Mouse (Mus musculus) intestine, embryonic 15.5 days (tissue): Measurements from ENCODE around the gene Adamtsl4. TPM values are rescaled to one million over a fixed set of nuclear protein-coding genes. Genes with fewer than 3 reads are reported as not detected.
"Not testable (repeated sequence)": the region's sequence is repeated elsewhere in the genome, so short reads cannot be mapped to it uniquely, and the experiment has no call there.

Source experiments
- ATAC-seq: fragments of 200-750 bp; cut with Nextera tagmentation; 2 replicates; pipeline ENCODE4 v1.8.0; 2017; ENCODE audit warnings: moderate TSS enrichment, moderate library complexity
- H3K27ac ChIP-seq: fragments of 300-500 bp; sonication (generic); 2 replicates; pipeline ENCODE4 v1.5.1; 2015; ENCODE audit warnings: mild to moderate bottlenecking, inconsistent platforms
- H3K27me3 ChIP-seq: fragments of 300-500 bp; sonication (generic); replicated peaks from 2 replicates; pipeline ENCODE4 v1.6.1; 2015; ENCODE audit warnings: inconsistent platforms
- H3K36me3 ChIP-seq: fragments of 300-500 bp; sonication (generic); 2 replicates; pipeline ENCODE4 v1.6.1; 2015; ENCODE audit warnings: inconsistent platforms
- H3K4me1 ChIP-seq: fragments of 300-500 bp; sonication (generic); replicated peaks from 2 replicates; pipeline ENCODE4 v1.6.1; 2015; ENCODE audit warnings: inconsistent platforms
- H3K4me2 ChIP-seq: fragments of 300-500 bp; sonication (generic); replicated peaks from 2 replicates; pipeline ENCODE4 v1.6.1; 2015; ENCODE audit warnings: mild to moderate bottlenecking, inconsistent platforms
- H3K4me3 ChIP-seq: fragments of 300-500 bp; sonication (generic); replicated peaks from 2 replicates; pipeline ENCODE4 v1.5.1; 2015; ENCODE audit warnings: inconsistent platforms
- H3K9ac ChIP-seq: fragments of 300-500 bp; sonication (generic); 2 replicates; pipeline ENCODE4 v1.6.1; 2015; ENCODE audit warnings: inconsistent platforms
- H3K9me3 ChIP-seq: fragments of 300-500 bp; sonication (generic); 2 replicates; pipeline ENCODE4 v1.6.1; 2016; ENCODE audit warnings: inconsistent platforms
- WGBS: fragments of 180-500 bp; shearing (Covaris S2); methylation state at CpG from one replicate; pipeline ENCODE4 v1.1.7; 2015; 5-methylcytosine and 5-hydroxymethylcytosine counted together
- polyA plus RNA-seq: library from polyadenylated mRNA; unstranded; fragments of >200 nt; fragmentation: Nextera tagmentation; extraction: Ambion mirVana; gene quantifications from 2 replicates; pipeline ENCODE4 v1.2.1, GENCODE M21; 2015

Gene Adamtsl4
- polyA plus RNA-seq, 1 experiment from 2014 or later: 2.3 TPM

GRCm38 (mm10) chr3:95672861-95673706 is 14.6 kb downstream of the Adamtsl4 start:
- peaks cover 57% of the 10 kb centered on the region for H3K4me1 ChIP-seq
- no peaks in the 10 kb centered on the region for H3K9me3 ChIP-seq
- H3K27ac ChIP-seq: peak overlapping the region; percentile 97
- 35% methylated on average over 10 of the region's 10 CpGs for WGBS
- peak overlapping the region; percentile 26 for H3K9ac ChIP-seq
- peak overlapping the region; percentile 37 for H3K4me2 ChIP-seq
- no peak overlapping the region for H3K4me3 ChIP-seq
- H3K36me3 ChIP-seq: no peaks in the 10 kb centered on the region
- ATAC-seq: no peak
- no peaks in the 10 kb centered on the region for H3K27me3 ChIP-seq

GRCm38 (mm10) chr3:95672461-95672860 is 15.3 kb downstream of the Adamtsl4 start:
- Histone ChIP-seq H3K36me3 (no peaks in the 10 kb centered on the region), H3K9ac (no peak overlapping the region), H3K4me3 (no peak overlapping the region), H3K27ac (peak overlapping the region; percentile 97), H3K9me3 (no peaks in the 10 kb centered on the region), H3K27me3 (no peaks in the 10 kb centered on the region), H3K4me1 (peaks cover 63% of the 10 kb centered on the region), H3K4me2 (no peak overlapping the region)
- 42% methylated on average over 3 of the region's 3 CpGs for WGBS
- no peak for ATAC-seq

DNA sequence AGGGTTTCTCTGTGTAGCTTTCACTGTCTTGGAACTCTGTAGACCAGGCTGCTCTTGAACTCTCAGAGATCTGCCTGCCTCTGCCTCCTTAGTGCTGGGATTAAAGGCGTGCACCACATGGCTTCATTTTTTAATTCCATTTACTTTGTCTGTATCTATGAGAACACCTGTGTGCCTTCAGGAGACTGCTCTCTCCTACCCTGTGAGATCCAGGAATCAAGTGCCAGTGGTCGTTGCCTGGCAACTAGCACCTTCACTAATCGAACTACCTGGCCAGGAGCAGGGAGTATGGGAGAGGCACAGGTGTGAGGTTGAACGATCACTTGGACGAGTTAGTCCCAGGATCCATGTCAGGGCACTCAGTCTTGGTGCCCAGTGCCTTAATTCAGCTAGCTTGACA is 16.5 kb downstream of the Adamtsl4 start:
- no peak overlapping the region for H3K4me2 ChIP-seq
- H3K27ac ChIP-seq: 0 out of 2 replicates have a peak overlapping the region, but pooled peaks have one; percentile 3
- 74% methylated on average over 5 of the region's 5 CpGs for WGBS
- no peaks in the 10 kb centered on the region for H3K27me3 ChIP-seq
- H3K36me3 ChIP-seq: no peaks in the 10 kb centered on the region
- H3K9ac ChIP-seq: no peak overlapping the region
- peaks cover 64% of the 10 kb centered on the region for H3K4me1 ChIP-seq
- H3K9me3 ChIP-seq: no peaks in the 10 kb centered on the region
- H3K4me3 ChIP-seq: no peak overlapping the region
- ATAC-seq: no peak

GRCm38 (mm10) chr3:95670419-95670818 is 17.3 kb downstream of the Adamtsl4 start:
- not testable (repeated sequence) for H3K27ac ChIP-seq, H3K36me3 ChIP-seq, H3K9me3 ChIP-seq, H3K4me3 ChIP-seq, ATAC-seq, H3K9ac ChIP-seq, H3K27me3 ChIP-seq, H3K4me2 ChIP-seq
- 94% methylated on average over 3 of the region's 3 CpGs for WGBS
- H3K4me1 ChIP-seq: peaks cover 61% of the 10 kb centered on the region

DNA sequence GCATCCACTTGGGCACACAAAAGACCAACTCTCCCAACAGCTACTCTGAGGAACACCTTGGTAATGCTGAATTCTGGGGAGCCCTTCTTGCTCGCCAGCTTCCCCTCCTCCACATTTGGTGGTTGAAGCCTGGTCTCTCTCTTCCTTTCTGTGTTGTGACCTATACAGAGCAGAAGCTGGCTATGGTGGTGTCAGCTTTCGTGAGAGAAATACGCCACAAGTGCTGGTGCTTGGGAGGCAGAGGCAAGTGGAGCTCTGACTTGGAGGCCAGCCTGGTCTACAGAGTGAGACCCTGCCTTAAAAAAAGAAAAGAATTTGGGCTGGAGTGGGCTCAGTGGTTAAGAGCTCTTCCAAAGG is 18.4 kb downstream of the Adamtsl4 start:
- H3K9ac ChIP-seq: no peak overlapping the region
- ATAC-seq: no peak
- H3K4me1 ChIP-seq: peaks cover 62% of the 10 kb centered on the region

GRCm38 (mm10) chr3:95668589-95669308 is 19.0 kb downstream of the Adamtsl4 start:
- Histone ChIP-seq H3K4me2 (no peak overlapping the region), H3K9ac (no peak overlapping the region)

More for the DNA sequence above, 18.4 kb downstream of the Adamtsl4 start:
- Histone ChIP-seq H3K27ac (peak overlapping the region; percentile 72; the same call in 1 of the 2 replicates), H3K4me2 (no peak overlapping the region), H3K9me3 (no peaks in the 10 kb centered on the region), H3K36me3 (no peaks in the 10 kb centered on the region; the same call in 1 of the 2 replicates), H3K4me3 (no peak overlapping the region), H3K27me3 (no peaks in the 10 kb centered on the region)
- WGBS: 86% methylated on average over 3 of the region's 3 CpGs

GRCm38 (mm10) chr3:95668026-95668425 is 19.7 kb downstream of the Adamtsl4 start:
- 14% methylated on average over 7 of the region's 7 CpGs for WGBS
- peak overlapping the region; percentile 72 for H3K27ac ChIP-seq

More at GRCm38 (mm10) chr3:95668589-95669308, 19.0 kb downstream of the Adamtsl4 start:
- Histone ChIP-seq H3K9me3 (no peaks in the 10 kb centered on the region), H3K36me3 (peaks cover 3% of the 10 kb centered on the region; the same call in 1 of the 2 replicates), H3K27me3 (no peaks in the 10 kb centered on the region), H3K27ac (peak overlapping the region; percentile 72), H3K4me1 (peaks cover 59% of the 10 kb centered on the region), H3K4me3 (no peak overlapping the region)
- 64% methylated on average over 7 of the region's 7 CpGs for WGBS
- ATAC-seq: no peak

DNA sequence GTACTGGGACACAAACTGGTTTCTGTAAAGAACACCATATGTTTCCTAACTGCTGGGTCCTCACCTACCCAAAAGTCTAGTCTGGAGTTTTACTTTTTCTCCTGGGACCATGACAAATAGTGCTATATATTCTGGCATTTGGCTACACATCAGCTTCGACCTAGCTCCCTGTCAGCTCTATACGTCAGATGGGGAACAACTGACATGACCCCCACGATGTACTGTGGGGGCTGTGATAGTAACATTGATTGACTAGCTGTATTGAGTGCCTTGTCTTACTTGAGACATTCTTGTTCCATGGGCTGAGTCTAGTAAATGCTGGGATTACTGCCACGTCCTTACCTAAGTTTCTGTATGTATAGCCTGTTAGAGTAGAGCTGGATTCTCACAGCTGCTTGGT is 20.2 kb downstream of the Adamtsl4 start:
- Histone ChIP-seq H3K4me2 (0 out of 2 replicates have a peak overlapping the region, but pooled peaks have one; percentile 22), H3K27me3 (no peaks in the 10 kb centered on the region), H3K9me3 (no peaks in the 10 kb centered on the region), H3K36me3 (peaks cover 8% of the 10 kb centered on the region; the same call in 1 of the 2 replicates), H3K4me3 (no peak overlapping the region), H3K9ac (no peak overlapping the region; the same call in 1 of the 2 replicates), H3K27ac (peak overlapping the region; percentile 72), H3K4me1 (peaks cover 58% of the 10 kb centered on the region)
- no peak for ATAC-seq
- 35% methylated on average over 4 of the region's 4 CpGs for WGBS

More at GRCm38 (mm10) chr3:95668026-95668425, 19.7 kb downstream of the Adamtsl4 start:
- Histone ChIP-seq H3K4me1 (peaks cover 58% of the 10 kb centered on the region), H3K4me2 (0 out of 2 replicates have a peak overlapping the region, but pooled peaks have one; percentile 22), H3K36me3 (peaks cover 8% of the 10 kb centered on the region; the same call in 1 of the 2 replicates), H3K4me3 (no peak overlapping the region), H3K27me3 (no peaks in the 10 kb centered on the region), H3K9me3 (no peaks in the 10 kb centered on the region), H3K9ac (no peak overlapping the region; the same call in 1 of the 2 replicates)
- ATAC-seq: peak; percentile 46

DNA sequence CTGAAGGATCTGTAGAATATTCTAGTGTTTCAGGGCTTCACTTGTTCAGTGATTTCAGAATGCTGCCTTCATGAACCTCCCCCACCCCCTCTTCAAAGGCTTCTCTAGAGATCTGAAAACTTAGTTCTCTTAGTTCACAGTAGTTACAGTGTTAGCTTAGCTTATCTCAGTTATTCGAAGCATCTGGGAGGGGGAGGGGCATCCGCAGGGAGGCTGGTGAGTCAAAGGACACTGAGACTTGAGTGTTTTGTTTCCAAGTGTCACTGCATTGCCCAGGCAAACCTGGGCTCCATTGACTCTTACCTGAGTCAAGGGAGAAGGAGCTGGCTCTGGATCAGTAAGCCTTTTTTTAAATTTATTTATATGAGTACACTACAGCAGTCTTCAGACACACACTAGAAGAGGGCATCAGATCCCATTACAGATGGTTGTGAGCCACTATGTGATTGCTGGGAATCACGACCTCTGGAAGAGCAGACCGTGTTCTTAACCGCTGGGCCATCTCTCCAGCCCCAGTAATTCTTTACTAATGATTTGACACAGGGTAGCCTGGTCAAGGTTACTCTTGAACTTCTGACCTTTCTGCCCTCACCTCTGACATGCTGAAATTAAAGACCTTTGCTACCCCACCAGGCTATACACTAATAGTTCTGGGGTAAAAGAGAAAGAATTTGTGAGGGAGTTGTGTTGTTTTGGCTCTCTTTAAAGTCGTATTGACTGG is 21.4 kb downstream of the Adamtsl4 start:
- Histone ChIP-seq H3K4me3 (no peak overlapping the region), H3K27me3 (no peaks in the 10 kb centered on the region), H3K9me3 (no peaks in the 10 kb centered on the region), H3K36me3 (peaks cover 8% of the 10 kb centered on the region; the same call in 1 of the 2 replicates), H3K27ac (0 out of 2 replicates have a peak overlapping the region, but pooled peaks have one; percentile 27), H3K4me2 (no peak overlapping the region), H3K4me1 (peaks cover 53% of the 10 kb centered on the region), H3K9ac (no peak overlapping the region)
- peak; percentile 57 for ATAC-seq
- WGBS: 21% methylated on average over 6 of the region's 6 CpGs

GRCm38 (mm10) chr3:95664940-95665352 is 22.8 kb downstream of the Adamtsl4 start:
- WGBS: 89% methylated on average over 4 of the region's 4 CpGs
- Histone ChIP-seq H3K27me3 (no peaks in the 10 kb centered on the region), H3K27ac (0 out of 2 replicates have a peak overlapping the region, but pooled peaks have one; percentile 5), H3K9me3 (no peaks in the 10 kb centered on the region), H3K36me3 (peaks cover 8% of the 10 kb centered on the region; the same call in 1 of the 2 replicates), H3K4me2 (no peak overlapping the region), H3K4me1 (peaks cover 58% of the 10 kb centered on the region), H3K9ac (no peak overlapping the region), H3K4me3 (no peak overlapping the region)
- ATAC-seq: no peak

DNA sequence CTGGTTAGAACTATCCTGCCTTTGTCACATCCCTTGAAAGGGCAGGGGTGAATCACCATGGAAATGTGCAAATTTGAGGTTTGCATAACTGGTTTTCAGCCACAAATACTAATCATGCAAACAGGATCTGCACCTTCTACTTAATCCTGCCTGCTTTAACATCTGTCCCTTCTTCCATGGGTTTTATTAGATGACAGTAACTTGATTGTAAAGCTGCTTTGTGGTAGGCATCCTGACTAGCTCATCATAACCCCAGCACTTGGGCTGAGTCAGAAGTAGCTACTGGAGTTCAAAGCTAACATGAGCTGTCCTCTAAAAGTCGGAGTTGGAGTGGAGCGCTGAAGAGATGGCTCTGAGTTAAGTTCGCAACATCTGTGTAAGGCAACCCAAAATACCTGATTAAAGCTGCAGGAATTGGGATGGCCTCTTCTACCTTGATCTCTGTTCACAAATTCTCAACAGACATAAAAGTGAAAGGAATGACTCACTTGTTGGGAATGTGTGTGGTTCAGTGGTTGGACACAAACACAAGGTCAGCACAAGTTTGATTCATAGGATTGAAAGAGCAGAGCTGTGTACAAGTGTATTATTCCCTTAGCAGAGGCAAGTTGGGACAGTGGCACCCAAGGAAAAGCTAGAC is 23.6 kb downstream of the Adamtsl4 start:
- H3K27ac ChIP-seq: no peak overlapping the region
- H3K4me2 ChIP-seq: no peak overlapping the region
- H3K9ac ChIP-seq: no peak overlapping the region
- H3K36me3 ChIP-seq: peaks cover 8% of the 10 kb centered on the region; the same call in 1 of the 2 replicates
- no peak overlapping the region for H3K4me3 ChIP-seq
- peaks cover 58% of the 10 kb centered on the region for H3K4me1 ChIP-seq
- 87% methylated on average over 3 of the region's 3 CpGs for WGBS
- H3K27me3 ChIP-seq: no peaks in the 10 kb centered on the region
- no peaks in the 10 kb centered on the region for H3K9me3 ChIP-seq
- ATAC-seq: no peak
